Mouse (Mus musculus) mammary gland, adult 2 months (tissue): ENCODE measurements around the gene Sec14l1. TPM values are rescaled to one million over a fixed set of nuclear protein-coding genes. Genes with fewer than 3 reads are reported as not detected.

ENCODE experiments used
- polyA plus RNA-seq: library from polyadenylated mRNA; depleted of rRNA; stranded (reverse); fragments of >200 nt; gene quantifications from 2 replicates; pipeline ENCODE4 v1.2.3, GENCODE M21; 2012; ENCODE audit warnings: low replicate concordance; rRNA removed

Gene Sec14l1
- polyA plus RNA-seq = 82.7 and 89.9 TPM in 2 replicates

GRCm38 (mm10) chr11:117114592-117115345, at the start of gene Sec14l1:
Gene Sec14l1, plus strand, starts transcription at chr11:117115168.

GRCm38 (mm10) chr11:117199282-117200175, 84.6 kb downstream of the Sec14l1 start, which contains the start of gene Sept9:
Gene Sept9, plus strand, starts transcription at chr11:117199661.

Other genes starting within 250 kb of the Sec14l1 start
- gene Mgat5b, start 196.3 kb upstream of the Sec14l1 start, polyA plus RNA-seq = 0.63 and 0.68 TPM in 2 replicates
- 29.2 and 44.9 TPM in 2 replicates for gene Sept9, start 84.5 kb downstream of the Sec14l1 start, polyA plus RNA-seq